Comparison of ENCODE assay signal across 8 mouse cellular contexts in the genomic region with DNA sequence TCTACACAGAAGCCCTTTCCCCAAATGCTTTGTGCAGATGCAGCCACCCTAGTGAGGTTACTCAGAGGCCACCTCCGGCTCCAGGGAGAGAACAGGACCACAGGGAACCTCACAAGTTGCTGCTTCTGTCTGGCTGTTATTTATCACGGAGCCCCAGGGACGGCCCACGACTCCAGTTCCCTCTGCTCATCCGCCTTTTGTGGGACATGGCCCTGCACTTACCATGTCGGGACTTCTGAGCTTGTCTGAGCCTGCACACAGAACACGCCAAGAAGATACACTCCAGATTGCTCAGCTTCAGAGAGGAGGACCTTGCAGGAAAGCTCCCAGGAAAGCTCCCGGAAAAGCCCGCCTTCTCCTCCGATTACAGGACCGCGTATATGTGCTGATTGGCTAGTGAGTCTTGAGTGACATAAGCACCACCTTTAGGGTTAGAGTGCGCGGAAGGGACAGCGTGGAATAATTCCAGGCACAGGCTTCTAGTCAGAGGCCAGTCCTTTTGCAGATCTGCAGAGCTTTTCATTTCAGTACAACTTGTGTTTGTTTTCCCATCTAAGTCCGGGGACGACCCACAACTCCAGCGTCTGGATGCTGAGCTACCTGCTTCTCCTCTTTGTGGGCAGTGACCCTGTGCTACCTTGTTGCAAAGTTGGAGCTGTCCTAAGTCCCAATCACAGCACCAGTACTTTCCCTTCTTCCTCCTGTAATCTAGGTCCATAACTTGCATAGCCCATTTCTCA. TPM values are rescaled to one million over a fixed set of nuclear protein-coding genes. Genes with fewer than 3 reads are reported as not detected.
DNase-seq lines count a peak whose midpoint lies in the region; ATAC-seq lines count a peak whose summit lies in the region.
"Not testable (repeated sequence)": the region's sequence is repeated elsewhere in the genome, so short reads cannot be mapped to it uniquely, and the experiment has no call there.

A gene (minus strand): TSS at position 307 of the 740 bp plus-strand sequence.

- peak within 1 kb of the TSS; percentile 43 for H3K4me3 ChIP-seq in intestine, embryonic 15.5 days (replicated peaks)
- peak within 1 kb of the TSS; percentile 89 for H3K4me3 ChIP-seq in megakaryocyte, embryonic 14.5 days (replicated peaks)

- H3K9me3 ChIP-seq in intestine, embryonic 15.5 days; megakaryocyte, embryonic 14.5 days: not testable (repeated sequence)

- intact Hi-C loops in left cerebral cortex, postnatal 10 days (cut with DNase I), result not testable (repeated sequence)

- H3K27me3 ChIP-seq in intestine, embryonic 15.5 days (replicated peaks); megakaryocyte, embryonic 14.5 days (replicated peaks): not testable (repeated sequence)

- peak; percentile 100 for ATAC-seq in intestine, embryonic 15.5 days

- DNase-seq in adrenal gland, adult 2 months, result peak; percentile 85
- DNase-seq in embryo, embryonic 11.5 days (ENCODE audit: low read depth, low spot score), result peak; percentile 32
- peak; percentile 19 to 55 for DNase-seq in gastrocnemius, postnatal 4 days (ENCODE audit: low spot score in 2 of 2)
- peak; percentile 62 to 64 for DNase-seq in left cerebral cortex, postnatal 10 days (ENCODE audit: extremely low spot score in 1 of 2, low spot score in 2 of 2)
- peak; percentile 75 to 77 for DNase-seq in right cerebral cortex, adult 2 months (ENCODE audit: low spot score in 2 of 2)
- peak; percentile 76 for DNase-seq in urinary bladder, postnatal 14 days (ENCODE audit: low spot score)

- peak within 1 kb of the TSS; percentile 61 for H3K4me2 ChIP-seq in intestine, embryonic 15.5 days (replicated peaks)

- WGBS in intestine, embryonic 15.5 days, result 0% methylated on average over 18 of the region's 18 CpGs

- not testable (repeated sequence) for H3K36me3 ChIP-seq in intestine, embryonic 15.5 days; megakaryocyte, embryonic 14.5 days (replicated peaks; ENCODE audit: low read length)

- not testable (repeated sequence) for H3K4me1 ChIP-seq in intestine, embryonic 15.5 days (replicated peaks); megakaryocyte, embryonic 14.5 days

- H3K9ac ChIP-seq in intestine, embryonic 15.5 days, result peak within 1 kb of the TSS; percentile 49

- H3K27ac ChIP-seq in intestine, embryonic 15.5 days, result peak within 1 kb of the TSS; percentile 83

RNA-seq across cellular contexts. Expression of the gene that starts here (rescaled TPM):
- total RNA-seq in adrenal gland, adult 2 months (2021), result 1 to 10 TPM; 4.7 to 5.8 TPM
- 0.04 and 0.19 TPM in 2 replicates for polyA plus RNA-seq in adrenal gland, adult 2 months (2012; rRNA removed)
- 1 to 10 TPM; 4.4 to 5.1 TPM for total RNA-seq in gastrocnemius, postnatal 4 days (2021)
- 5.0 and 6.4 TPM in 2 replicates for polyA plus RNA-seq in intestine, embryonic 15.5 days (2015; fragmentation: Nextera tagmentation; extraction: Ambion mirVana)
- 1 to 10 TPM; 7.0 to 7.1 TPM for total RNA-seq in left cerebral cortex, postnatal 10 days (2021)
- polyA plus RNA-seq in megakaryocyte, embryonic 14.5 days (2012; ENCODE audit: insufficient read depth, low replicate concordance), result 0.09 TPM in 1 of 2 replicates, not detected in the other

Comparison
In these comparisons a context has a peak if more than half of its experiments do, and no peak if none do; other contexts are left out.
1. Peak in every context shown above with its lines: DNase-seq, ATAC-seq, H3K4me3 ChIP-seq and H3K27ac ChIP-seq.
2. DNase-seq: peak in every context shown above with its lines; median percentile 85 in adrenal gland, adult 2 months; 76 in right cerebral cortex, adult 2 months; 76 in urinary bladder, postnatal 14 days; 63 in left cerebral cortex, postnatal 10 days; 37 in gastrocnemius, postnatal 4 days; 32 in embryo, embryonic 11.5 days.